Mouse (Mus musculus): ENCODE results near the gene Magt1. TPM values are rescaled to one million over a fixed set of nuclear protein-coding genes. Genes with fewer than 3 reads are reported as not detected.
"Not testable (repeated sequence)": the region's sequence is repeated elsewhere in the genome, so short reads cannot be mapped to it uniquely, and the experiment has no call there.

Gene Magt1
- total and polyA plus RNA-seq, 2 experiments from 2014 or later, result 14.5 to 23.6 TPM

GRCm38 (mm10) chrX:106017102-106017501 is 5.4 kb upstream of the Magt1 start:
- H3K9ac ChIP-seq (replicated peaks; ENCODE audit: low read length, poor library complexity, severe bottlenecking), result no peak overlapping the region
- no peaks in the 10 kb centered on the region for H3K9me3 ChIP-seq (ENCODE audit: low read length)
- DNase-seq (ENCODE audit: low spot score), result no peak
- H3K4me2 ChIP-seq (ENCODE audit: low read depth, low read length, poor library complexity, severe bottlenecking), result peak overlapping the region; percentile 48
- no peak for TF ChIP-seq CTCF (IDR thresholded peaks at IDR 0.05)
- WGBS, result 97% methylated on average over 3 of the region's 3 CpGs
- H3K27me3 ChIP-seq (ENCODE audit: insufficient read depth, low read length), result no peaks in the 10 kb centered on the region
- no peak overlapping the region for H3K27ac ChIP-seq (ENCODE audit: low read depth, low read length)
- no peaks in the 10 kb centered on the region for H3K36me3 ChIP-seq (ENCODE audit: insufficient read depth, low read length)
- H3K4me1 ChIP-seq (ENCODE audit: insufficient read depth, low read length), result no peaks in the 10 kb centered on the region
- H3K4me3 ChIP-seq (ENCODE audit: low read depth, low read length), result no peak overlapping the region; the same call in 1 of the 2 replicates
- ATAC-seq (ENCODE audit: low FRiP score), result no peak

GRCm38 (mm10) chrX:106015571-106016322 is 4.0 kb upstream of the Magt1 start, which contains the start of gene Cox7b:
TSS of gene Cox7b (plus strand) at chrX:106015700.
- TF ChIP-seq CTCF (IDR thresholded peaks at IDR 0.05), result no peak
- peak; percentile 55 for ATAC-seq (ENCODE audit: low FRiP score)
- Histone ChIP-seq H3K4me1 (ENCODE audit: insufficient read depth, low read length) (no peaks in the 10 kb centered on the region), H3K9ac (replicated peaks; ENCODE audit: low read length, poor library complexity, severe bottlenecking) (peak within 1 kb of the TSS; percentile 57), H3K4me2 (ENCODE audit: low read depth, low read length, poor library complexity, severe bottlenecking) (peak within 1 kb of the TSS; percentile 48), H3K36me3 (ENCODE audit: insufficient read depth, low read length) (no peaks in the 10 kb centered on the region), H3K4me3 (ENCODE audit: low read depth, low read length) (peak within 1 kb of the TSS; percentile 49), H3K27ac (ENCODE audit: low read depth, low read length) (peak within 1 kb of the TSS; percentile 87), H3K9me3 (ENCODE audit: low read length) (no peaks in the 10 kb centered on the region), H3K27me3 (ENCODE audit: insufficient read depth, low read length) (no peaks in the 10 kb centered on the region)
- 20% methylated on average over 26 of the region's 26 CpGs for WGBS
- DNase-seq (ENCODE audit: low spot score), result peak; percentile 93

DNA sequence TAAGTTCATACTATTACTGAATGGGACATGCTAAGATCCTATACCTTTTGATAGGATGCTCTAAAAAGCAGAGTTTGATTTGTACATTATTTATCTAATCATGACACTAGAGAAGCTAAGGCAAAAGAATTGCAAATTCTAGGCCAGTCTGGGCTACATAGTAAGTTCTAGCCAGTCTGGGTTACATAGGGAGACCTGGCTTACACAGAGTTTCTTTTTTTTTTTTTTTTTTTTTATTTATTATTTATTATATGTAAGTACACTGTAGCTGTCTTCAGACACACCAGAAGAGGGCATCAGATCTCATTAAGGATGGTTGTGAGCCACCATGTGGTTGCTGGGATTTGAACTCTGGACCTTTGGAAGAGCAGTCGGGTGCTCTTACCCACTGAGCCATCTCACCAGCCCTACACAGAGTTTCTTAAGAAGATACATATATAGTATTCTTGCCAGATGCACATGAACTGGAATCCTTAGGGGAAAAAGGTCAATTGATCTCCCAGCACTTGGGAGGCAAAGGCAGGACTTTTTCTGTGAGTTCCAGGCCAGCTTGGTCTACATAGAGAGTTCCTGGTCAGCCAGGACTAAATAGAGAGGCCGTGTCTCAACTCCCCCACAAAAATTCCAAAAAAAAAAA is 3.2 kb upstream of the Magt1 start:
- not testable (repeated sequence) for H3K4me3 ChIP-seq (ENCODE audit: low read depth, low read length); H3K27me3 ChIP-seq (ENCODE audit: insufficient read depth, low read length); ATAC-seq (ENCODE audit: low FRiP score); H3K9ac ChIP-seq (replicated peaks; ENCODE audit: low read length, poor library complexity, severe bottlenecking); H3K36me3 ChIP-seq (ENCODE audit: insufficient read depth, low read length); H3K9me3 ChIP-seq (ENCODE audit: low read length); H3K27ac ChIP-seq (ENCODE audit: low read depth, low read length); H3K4me1 ChIP-seq (ENCODE audit: insufficient read depth, low read length); DNase-seq (ENCODE audit: low spot score)
- WGBS, result 63% methylated on average over 2 of the region's 2 CpGs
- 0 out of 2 replicates have a peak overlapping the region, but pooled peaks have one; percentile 18 for H3K4me2 ChIP-seq (ENCODE audit: low read depth, low read length, poor library complexity, severe bottlenecking)

DNA sequence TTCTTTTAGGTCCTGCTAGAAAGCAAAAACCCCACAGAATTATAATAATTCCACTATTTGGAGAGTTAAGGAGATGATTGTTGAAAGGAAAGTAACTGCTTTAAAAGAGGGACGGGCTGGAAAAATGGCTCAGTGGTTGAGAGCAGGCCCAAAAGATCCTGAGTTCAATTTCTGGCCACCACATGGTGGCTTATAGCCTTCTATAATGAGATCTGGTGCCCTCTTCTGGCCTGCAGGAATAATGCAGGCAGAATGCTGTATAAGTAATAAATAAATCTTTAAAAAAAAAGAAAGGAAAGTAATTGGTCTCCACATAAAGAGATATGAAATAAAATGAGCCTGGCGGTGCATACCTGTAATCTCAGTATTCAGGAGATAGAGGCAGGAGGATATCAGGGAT is 1.5 kb upstream of the Magt1 start:
- no peak overlapping the region for H3K4me2 ChIP-seq (ENCODE audit: low read depth, low read length, poor library complexity, severe bottlenecking)

DNA sequence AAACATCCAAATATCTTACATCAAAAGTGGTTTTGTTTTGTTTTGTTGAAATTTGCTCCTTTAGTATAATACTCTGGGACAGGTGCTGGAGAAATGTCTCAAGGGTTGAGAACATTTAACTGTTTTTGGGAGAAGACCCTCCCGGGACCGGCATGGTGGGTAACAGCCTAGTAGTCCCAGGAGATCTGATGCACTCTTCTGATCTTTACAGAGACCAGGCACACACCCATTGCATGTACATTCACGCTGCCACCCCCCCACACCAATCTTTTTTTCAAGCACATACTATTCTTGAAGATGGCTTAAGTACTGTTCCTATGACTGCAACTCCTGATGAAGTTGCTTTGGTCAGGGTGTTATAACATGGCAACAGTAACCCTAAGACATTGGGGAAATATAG is 853 bp upstream of the Magt1 start:
- no peak for ATAC-seq (ENCODE audit: low FRiP score)
- TF ChIP-seq CTCF (IDR thresholded peaks at IDR 0.05), result no peak
- no peak overlapping the region for H3K9ac ChIP-seq (replicated peaks; ENCODE audit: low read length, poor library complexity, severe bottlenecking)
- H3K4me3 ChIP-seq (ENCODE audit: low read depth, low read length), result peak overlapping the region; percentile 25; the same call in 1 of the 2 replicates
- H3K27ac ChIP-seq (ENCODE audit: low read depth, low read length), result peak overlapping the region; percentile 73; the same call in 1 of the 2 replicates
- no peak for DNase-seq (ENCODE audit: low spot score)
- H3K9me3 ChIP-seq (ENCODE audit: low read length), result no peaks in the 10 kb centered on the region
- H3K4me2 ChIP-seq (ENCODE audit: low read depth, low read length, poor library complexity, severe bottlenecking), result peak overlapping the region; percentile 33
- H3K4me1 ChIP-seq (ENCODE audit: insufficient read depth, low read length), result no peaks in the 10 kb centered on the region
- 71% methylated on average over 3 of the region's 3 CpGs for WGBS
- H3K36me3 ChIP-seq (ENCODE audit: insufficient read depth, low read length), result no peaks in the 10 kb centered on the region
- H3K27me3 ChIP-seq (ENCODE audit: insufficient read depth, low read length), result no peaks in the 10 kb centered on the region

More for the DNA sequence above, 1.5 kb upstream of the Magt1 start:
- Histone ChIP-seq H3K4me3 (ENCODE audit: low read depth, low read length) (no peak overlapping the region), H3K36me3 (ENCODE audit: insufficient read depth, low read length) (no peaks in the 10 kb centered on the region), H3K9ac (replicated peaks; ENCODE audit: low read length, poor library complexity, severe bottlenecking) (no peak overlapping the region), H3K27ac (ENCODE audit: low read depth, low read length) (no peak overlapping the region), H3K27me3 (ENCODE audit: insufficient read depth, low read length) (no peaks in the 10 kb centered on the region), H3K9me3 (ENCODE audit: low read length) (no peaks in the 10 kb centered on the region), H3K4me1 (ENCODE audit: insufficient read depth, low read length) (no peaks in the 10 kb centered on the region)
- TF ChIP-seq CTCF (IDR thresholded peaks at IDR 0.05), result peak; percentile 72
- 26% methylated on average over 2 of the region's 2 CpGs for WGBS
- DNase-seq (ENCODE audit: low spot score) (peak; percentile 68), ATAC-seq (ENCODE audit: low FRiP score) (no peak)

GRCm38 (mm10) chrX:106010762-106011161 is 944 bp downstream of the Magt1 start:
- Histone ChIP-seq H3K27ac (ENCODE audit: low read depth, low read length) (no peak overlapping the region), H3K4me2 (ENCODE audit: low read depth, low read length, poor library complexity, severe bottlenecking) (peak overlapping the region; percentile 53), H3K9me3 (ENCODE audit: low read length) (no peaks in the 10 kb centered on the region), H3K4me1 (ENCODE audit: insufficient read depth, low read length) (no peaks in the 10 kb centered on the region), H3K27me3 (ENCODE audit: insufficient read depth, low read length) (no peaks in the 10 kb centered on the region), H3K36me3 (ENCODE audit: insufficient read depth, low read length) (no peaks in the 10 kb centered on the region), H3K9ac (replicated peaks; ENCODE audit: low read length, poor library complexity, severe bottlenecking) (no peak overlapping the region), H3K4me3 (ENCODE audit: low read depth, low read length) (peak overlapping the region; percentile 51)
- no peak for TF ChIP-seq CTCF (IDR thresholded peaks at IDR 0.05)
- 27% methylated on average over 3 of the region's 3 CpGs for WGBS
- no peak for ATAC-seq (ENCODE audit: low FRiP score)
- DNase-seq (ENCODE audit: low spot score), result no peak

Measured in midbrain, postnatal 0 days (tissue).